Mouse (Mus musculus): ENCODE results near the gene Clmn. TPM values are rescaled to one million over a fixed set of nuclear protein-coding genes. Genes with fewer than 3 reads are reported as not detected.
A peak's percentile ranks its signal among the peaks of the same experiment; 100 is the strongest.

The Clmn gene
- total RNA-seq, 2 experiments from 2014 or later, result 1.8 to 3.2 TPM

- intact Hi-C loops (cut with DNase I), result loop anchor here (5.0 kb wide), 1 partner anchor 53 kb away; no protein-coding TSS in a partner anchor
- DNase-seq, result no peak
Measured at GRCm38 (mm10) chr12:104769201-104769785, 95.6 kb downstream of the Clmn start.

GRCm38 (mm10) chr12:104767183-104767582, 97.7 kb downstream of the Clmn start:
- no peak for DNase-seq
- intact Hi-C loops (cut with DNase I), result loop anchor here (5.0 kb wide), 1 partner anchor 55 kb away; no protein-coding TSS in a partner anchor

- peak; percentile 33 to 45 for DNase-seq
- intact Hi-C loops (cut with DNase I), result loop anchor here (5.0 kb wide), 1 partner anchor 57 kb away; no protein-coding TSS in a partner anchor
Measured at GRCm38 (mm10) chr12:104765761-104766160, 99.1 kb downstream of the Clmn start.

GRCm38 (mm10) chr12:104765116-104765515, 99.8 kb downstream of the Clmn start:
- no peak for DNase-seq
- intact Hi-C loops (cut with DNase I), result loop anchor here (5.0 kb wide), 1 partner anchor 57 kb away; no protein-coding TSS in a partner anchor

- intact Hi-C loops (cut with DNase I), result no loop called here
- no peak for DNase-seq
Measured at GRCm38 (mm10) chr12:104763918-104764317, 101.0 kb downstream of the Clmn start.

- DNase-seq, result no peak
- intact Hi-C loops (cut with DNase I), result no loop called here
Measured at GRCm38 (mm10) chr12:104761411-104761810, 103.5 kb downstream of the Clmn start.

GRCm38 (mm10) chr12:104758066-104758465, 106.8 kb downstream of the Clmn start:
- intact Hi-C loops (cut with DNase I), result no loop called here
- DNase-seq, result no peak

GRCm38 (mm10) chr12:104753686-104754085, 111.2 kb downstream of the Clmn start:
- DNase-seq, result no peak
- intact Hi-C loops (cut with DNase I), result no loop called here

GRCm38 (mm10) chr12:104751814-104752765, 112.8 kb downstream of the Clmn start, which contains the start of gene Dicer1:
Dicer1 (minus strand) TSS chr12:104751952.
- intact Hi-C loops (cut with DNase I), result loop anchor here (2.0 kb wide), 1 partner anchor 279 kb away; no protein-coding TSS in a partner anchor
- DNase-seq, result peak; percentile 100

GRCm38 (mm10) chr12:104751331-104751813, 113.5 kb downstream of the Clmn start:
- intact Hi-C loops (cut with DNase I), result loop anchor here (2.0 kb wide), 1 partner anchor 279 kb away; no protein-coding TSS in a partner anchor

GRCm38 (mm10) chr12:104748946-104749345, 115.9 kb downstream of the Clmn start:
- intact Hi-C loops (cut with DNase I), result no loop called here

More at GRCm38 (mm10) chr12:104751331-104751813, 113.5 kb downstream of the Clmn start:
- peak in 1 of 2 experiments; percentile 53 for DNase-seq

GRCm38 (mm10) chr12:104747252-104747651, 117.6 kb downstream of the Clmn start:
- intact Hi-C loops (cut with DNase I), result no loop called here
- no peak for DNase-seq

More at GRCm38 (mm10) chr12:104748946-104749345, 115.9 kb downstream of the Clmn start:
- no peak for DNase-seq

- no peak for DNase-seq
- intact Hi-C loops (cut with DNase I), result no loop called here
Measured at GRCm38 (mm10) chr12:104746601-104747000, 118.3 kb downstream of the Clmn start.

GRCm38 (mm10) chr12:104743687-104744086, 121.2 kb downstream of the Clmn start:
- intact Hi-C loops (cut with DNase I), result no loop called here

GRCm38 (mm10) chr12:104742247-104742646, 122.6 kb downstream of the Clmn start:
- no peak for DNase-seq

More at GRCm38 (mm10) chr12:104743687-104744086, 121.2 kb downstream of the Clmn start:
- DNase-seq, result no peak

GRCm38 (mm10) chr12:104740841-104741787, 123.8 kb downstream of the Clmn start:
- no peak for DNase-seq
- intact Hi-C loops (cut with DNase I), result no loop called here

More at GRCm38 (mm10) chr12:104742247-104742646, 122.6 kb downstream of the Clmn start:
- intact Hi-C loops (cut with DNase I), result no loop called here

- intact Hi-C loops (cut with DNase I), result no loop called here
- no peak for DNase-seq
Measured at GRCm38 (mm10) chr12:104738931-104739330, 125.9 kb downstream of the Clmn start.

- DNase-seq, result no peak
- intact Hi-C loops (cut with DNase I), result no loop called here
Measured at GRCm38 (mm10) chr12:104738446-104738845, 126.4 kb downstream of the Clmn start.

GRCm38 (mm10) chr12:104737666-104738065, 127.2 kb downstream of the Clmn start:
- no peak for DNase-seq
- intact Hi-C loops (cut with DNase I), result no loop called here

- DNase-seq, result no peak
- intact Hi-C loops (cut with DNase I), result no loop called here
Measured at GRCm38 (mm10) chr12:104735993-104736395, 128.9 kb downstream of the Clmn start.

All from heart, postnatal 36 days (tissue).